Mouse (Mus musculus): Measurements from ENCODE around the gene Lcn5. TPM values are rescaled to one million over a fixed set of nuclear protein-coding genes. Genes with fewer than 3 reads are reported as not detected.

Gene Lcn5
- polyA plus RNA-seq, 1 experiment from 2014 or later, result not detected

DNA sequence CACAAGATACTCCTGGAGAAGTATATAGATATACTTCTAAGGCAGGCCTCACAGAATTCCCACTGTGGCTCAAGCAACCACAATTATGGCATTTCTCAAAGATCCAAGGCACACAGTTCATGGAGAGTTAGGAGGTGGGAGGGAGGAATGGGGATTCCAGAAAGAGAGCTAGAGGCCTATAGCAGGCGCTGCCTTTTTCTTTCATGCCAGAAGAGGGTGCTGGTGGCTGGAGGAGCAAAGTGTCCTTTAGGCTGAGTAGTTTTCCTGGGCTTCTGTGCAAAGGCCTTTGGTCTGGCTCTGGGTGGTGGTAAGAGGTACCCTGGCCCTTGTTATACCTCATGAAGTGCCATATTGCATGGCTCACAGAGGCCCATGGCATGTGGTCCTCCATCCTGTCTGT, 23.7 kb upstream of the Lcn5 start:
- 56% methylated on average over 1 of the region's 1 CpGs for WGBS
- ATAC-seq (ENCODE audit: insufficient number of reproducible peaks, insufficient read depth, low FRiP score, low TSS enrichment, low read depth), result no peak

GRCm38 (mm10) chr2:25639890-25640289, 17.9 kb upstream of the Lcn5 start:
- Histone ChIP-seq H3K4me2 (no peak overlapping the region), H3K9ac (no peak overlapping the region), H3K9me3 (no peaks in the 10 kb centered on the region), H3K27me3 (no peaks in the 10 kb centered on the region), H3K27ac (no peak overlapping the region), H3K4me3 (no peak overlapping the region), H3K4me1 (no peaks in the 10 kb centered on the region), H3K36me3 (no peaks in the 10 kb centered on the region)
- WGBS, result 9% methylated on average over 6 of the region's 6 CpGs
- ATAC-seq (ENCODE audit: insufficient number of reproducible peaks, insufficient read depth, low FRiP score, low TSS enrichment, low read depth), result no peak

More for the DNA sequence above, 23.7 kb upstream of the Lcn5 start:
- H3K27me3 ChIP-seq, result no peaks in the 10 kb centered on the region
- no peak overlapping the region for H3K4me3 ChIP-seq
- H3K9me3 ChIP-seq, result no peaks in the 10 kb centered on the region
- H3K4me1 ChIP-seq, result no peaks in the 10 kb centered on the region
- no peak overlapping the region for H3K9ac ChIP-seq
- no peak overlapping the region for H3K27ac ChIP-seq
- H3K36me3 ChIP-seq, result no peaks in the 10 kb centered on the region
- no peak overlapping the region for H3K4me2 ChIP-seq

DNA sequence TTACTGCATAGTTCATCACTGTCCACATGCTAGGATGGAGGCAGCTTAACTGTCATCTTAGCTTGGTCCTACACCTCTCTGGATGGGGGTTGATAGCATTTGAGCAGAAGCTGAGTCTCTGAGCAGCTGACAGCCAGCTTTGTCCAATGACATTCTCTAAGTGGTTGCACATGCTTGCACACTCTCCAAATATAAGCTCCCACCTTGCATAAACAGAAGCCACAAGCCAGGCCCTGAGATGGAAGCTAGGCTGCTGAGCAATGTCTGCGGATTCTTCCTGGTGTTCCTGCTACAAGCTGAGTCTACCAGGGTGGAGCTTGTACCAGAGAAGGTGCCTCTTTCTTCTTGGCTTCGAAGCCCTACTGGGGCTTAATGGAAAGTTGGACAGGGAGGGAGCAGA, 4.8 kb upstream of the Lcn5 start, which contains the start of gene Lcn8:
TSS of gene Lcn8 (plus strand) at position 219 of the 400 bp plus-strand sequence.
- no peak within 1 kb of the TSS for H3K4me2 ChIP-seq
- ATAC-seq (ENCODE audit: insufficient number of reproducible peaks, insufficient read depth, low FRiP score, low TSS enrichment, low read depth), result no peak

GRCm38 (mm10) chr2:25654502-25654901, 3.2 kb upstream of the Lcn5 start:
- no peaks in the 10 kb centered on the region for H3K36me3 ChIP-seq
- no peak for ATAC-seq (ENCODE audit: insufficient number of reproducible peaks, insufficient read depth, low FRiP score, low TSS enrichment, low read depth)
- H3K9ac ChIP-seq, result no peak overlapping the region
- 33% methylated on average over 1 of the region's 1 CpGs for WGBS
- no peak overlapping the region for H3K4me2 ChIP-seq
- no peak overlapping the region for H3K4me3 ChIP-seq
- H3K9me3 ChIP-seq, result no peaks in the 10 kb centered on the region
- H3K27ac ChIP-seq, result no peak overlapping the region
- H3K4me1 ChIP-seq, result no peaks in the 10 kb centered on the region
- no peaks in the 10 kb centered on the region for H3K27me3 ChIP-seq

More for the DNA sequence above, 4.8 kb upstream of the Lcn5 start, which contains the start of gene Lcn8:
- 80% methylated on average over 2 of the region's 2 CpGs for WGBS
- no peaks in the 10 kb centered on the region for H3K9me3 ChIP-seq
- H3K4me1 ChIP-seq, result no peaks in the 10 kb centered on the region
- no peak within 1 kb of the TSS for H3K9ac ChIP-seq
- H3K27me3 ChIP-seq, result no peaks in the 10 kb centered on the region
- no peak within 1 kb of the TSS for H3K4me3 ChIP-seq
- no peaks in the 10 kb centered on the region for H3K36me3 ChIP-seq
- no peak within 1 kb of the TSS for H3K27ac ChIP-seq

- Histone ChIP-seq H3K9me3 (no peaks in the 10 kb centered on the region), H3K4me1 (no peaks in the 10 kb centered on the region), H3K36me3 (no peaks in the 10 kb centered on the region), H3K4me3 (no peak overlapping the region), H3K9ac (no peak overlapping the region), H3K27ac (no peak overlapping the region), H3K27me3 (no peaks in the 10 kb centered on the region), H3K4me2 (no peak overlapping the region)
- ATAC-seq (ENCODE audit: insufficient number of reproducible peaks, insufficient read depth, low FRiP score, low TSS enrichment, low read depth), result no peak
- WGBS, result 84% methylated on average over 4 of the region's 4 CpGs
Observed at GRCm38 (mm10) chr2:25656691-25657090, 1.1 kb upstream of the Lcn5 start.

DNA sequence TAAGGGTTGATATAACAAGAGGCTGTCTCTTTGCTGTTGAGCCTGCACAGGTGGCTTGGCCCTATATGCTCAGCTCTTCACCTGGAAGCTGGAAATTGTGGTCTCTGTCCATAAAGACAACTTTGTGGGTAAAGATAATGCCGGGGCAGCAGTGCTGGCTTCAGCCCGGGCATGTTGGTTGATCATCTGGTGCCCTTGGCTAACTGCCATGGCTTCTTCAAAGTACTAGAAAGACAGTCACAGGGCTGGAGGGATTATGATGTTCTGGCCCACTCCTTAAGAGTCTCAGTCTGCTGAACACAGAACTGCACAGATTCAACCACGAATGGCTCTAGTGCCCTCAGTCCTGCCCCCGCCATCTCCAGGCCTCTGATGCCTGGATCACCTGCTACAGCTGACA, 506 bp upstream of the Lcn5 start:
- no peak overlapping the region for H3K4me2 ChIP-seq
- no peaks in the 10 kb centered on the region for H3K36me3 ChIP-seq
- H3K27ac ChIP-seq, result no peak overlapping the region
- no peaks in the 10 kb centered on the region for H3K4me1 ChIP-seq
- no peaks in the 10 kb centered on the region for H3K9me3 ChIP-seq
- H3K4me3 ChIP-seq, result no peak overlapping the region
- ATAC-seq (ENCODE audit: insufficient number of reproducible peaks, insufficient read depth, low FRiP score, low TSS enrichment, low read depth), result no peak
- no peaks in the 10 kb centered on the region for H3K27me3 ChIP-seq
- WGBS, result 78% methylated on average over 4 of the region's 4 CpGs
- no peak overlapping the region for H3K9ac ChIP-seq

DNA sequence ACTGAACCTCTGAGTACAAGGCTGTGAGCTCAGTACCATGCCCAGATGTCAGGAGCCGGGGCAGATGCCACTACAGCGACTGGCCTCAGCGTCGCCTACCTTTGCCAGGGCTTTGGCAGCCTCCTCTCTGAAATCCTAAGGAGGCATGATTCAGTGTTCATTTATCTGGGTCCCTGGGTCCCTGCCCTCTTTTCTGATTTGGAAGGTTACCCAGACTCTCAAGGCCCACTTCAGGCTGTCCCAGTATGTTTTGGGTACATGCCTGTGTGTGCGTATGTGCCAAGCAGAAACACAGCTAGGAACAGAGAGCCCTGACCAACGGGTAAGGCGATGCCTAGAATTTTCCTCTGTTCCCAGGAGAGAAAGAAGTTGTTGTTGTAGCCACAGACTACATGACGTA, 2.5 kb downstream of the Lcn5 start:
- Histone ChIP-seq H3K9ac (no peak overlapping the region), H3K27me3 (no peaks in the 10 kb centered on the region), H3K36me3 (no peaks in the 10 kb centered on the region), H3K27ac (no peak overlapping the region), H3K4me1 (no peaks in the 10 kb centered on the region), H3K9me3 (no peaks in the 10 kb centered on the region), H3K4me3 (no peak overlapping the region), H3K4me2 (no peak overlapping the region)
- WGBS, result 84% methylated on average over 8 of the region's 8 CpGs
- ATAC-seq (ENCODE audit: insufficient number of reproducible peaks, insufficient read depth, low FRiP score, low TSS enrichment, low read depth), result no peak

DNA sequence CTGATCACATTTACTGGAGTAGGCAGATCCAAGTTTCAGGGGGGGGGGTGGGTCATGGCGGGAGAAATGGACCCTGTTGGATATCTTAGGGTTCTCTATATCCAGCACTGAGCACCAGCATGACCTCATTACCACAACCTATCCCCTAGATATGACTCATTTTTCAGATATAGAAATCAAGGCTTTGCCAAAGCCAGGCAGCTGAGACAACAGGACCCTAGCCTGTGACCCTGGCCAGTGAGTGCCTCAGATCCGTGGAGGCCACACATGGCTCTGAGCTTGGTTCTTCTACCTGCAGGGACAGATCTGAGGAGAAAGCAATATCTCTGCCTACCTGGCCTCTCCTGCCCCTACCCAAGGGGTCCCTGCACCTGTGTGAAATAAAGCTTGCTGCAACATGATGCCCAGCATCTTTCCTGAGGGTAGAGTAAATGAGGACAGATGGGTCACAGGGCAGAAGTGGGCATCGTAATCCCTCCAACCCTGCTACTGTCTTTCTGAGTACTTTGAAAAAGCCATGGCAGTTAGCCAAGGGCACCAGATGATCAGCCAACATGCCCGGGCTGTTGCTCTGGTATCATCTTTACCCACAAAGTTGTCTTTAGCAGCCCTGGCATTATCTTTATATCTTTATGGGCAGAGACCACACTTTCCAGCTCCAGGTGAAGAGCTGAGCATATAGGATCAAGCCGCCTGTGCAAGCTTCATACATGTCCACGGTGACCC, 3.7 kb downstream of the Lcn5 start:
- 83% methylated on average over 6 of the region's 6 CpGs for WGBS
- Histone ChIP-seq H3K27ac (no peak overlapping the region), H3K36me3 (no peaks in the 10 kb centered on the region), H3K4me3 (no peak overlapping the region), H3K9me3 (no peaks in the 10 kb centered on the region), H3K4me2 (no peak overlapping the region), H3K4me1 (no peaks in the 10 kb centered on the region), H3K9ac (no peak overlapping the region), H3K27me3 (no peaks in the 10 kb centered on the region)
- no peak for ATAC-seq (ENCODE audit: insufficient number of reproducible peaks, insufficient read depth, low FRiP score, low TSS enrichment, low read depth)

DNA sequence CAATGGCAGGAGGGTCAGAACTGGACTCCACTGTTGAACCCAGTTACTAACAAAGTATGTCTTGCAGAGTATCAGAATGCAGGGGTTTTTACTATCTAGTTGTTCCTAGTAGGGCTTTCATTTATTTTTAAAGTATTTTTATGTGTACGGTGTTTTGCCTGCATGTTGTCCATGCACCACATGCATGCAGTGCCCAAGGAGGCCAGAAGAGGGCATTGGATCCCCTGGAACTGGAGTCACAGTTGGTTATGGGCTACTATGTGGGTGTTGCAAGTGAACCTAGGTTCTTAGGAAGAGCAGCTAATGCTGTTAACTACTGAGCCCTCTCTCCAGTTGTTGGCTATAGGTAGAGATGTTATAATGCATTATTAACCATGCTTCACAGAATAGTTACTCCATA, 5.8 kb downstream of the Lcn5 start:
- Histone ChIP-seq H3K36me3 (no peaks in the 10 kb centered on the region), H3K4me3 (no peak overlapping the region), H3K4me2 (no peak overlapping the region), H3K27ac (no peak overlapping the region), H3K9me3 (no peaks in the 10 kb centered on the region), H3K9ac (no peak overlapping the region), H3K4me1 (no peaks in the 10 kb centered on the region), H3K27me3 (no peaks in the 10 kb centered on the region)
- ATAC-seq (ENCODE audit: insufficient number of reproducible peaks, insufficient read depth, low FRiP score, low TSS enrichment, low read depth), result no peak
- 53% methylated on average over 1 of the region's 1 CpGs for WGBS

DNA sequence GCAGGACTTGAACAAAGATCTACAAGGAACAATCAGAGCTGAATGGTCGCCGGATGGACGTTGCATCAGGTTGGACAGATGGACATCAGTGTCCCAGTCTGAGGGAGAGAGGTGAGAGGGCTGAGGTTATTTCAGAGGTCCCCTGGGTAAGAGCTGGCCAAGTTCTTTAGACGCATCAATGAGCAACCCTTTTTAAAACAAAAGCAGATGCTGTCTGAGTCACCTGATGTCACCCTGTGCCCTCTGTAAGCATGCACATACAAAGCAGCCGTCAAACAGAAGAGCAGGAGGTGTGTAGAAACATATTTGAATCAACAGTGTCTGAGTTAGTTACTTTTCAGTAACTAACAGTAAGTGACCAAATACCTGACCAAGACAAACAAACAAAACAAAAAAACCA, 6.4 kb downstream of the Lcn5 start:
- Histone ChIP-seq H3K9ac (no peak overlapping the region), H3K27me3 (no peaks in the 10 kb centered on the region), H3K36me3 (no peaks in the 10 kb centered on the region), H3K27ac (no peak overlapping the region), H3K9me3 (no peaks in the 10 kb centered on the region), H3K4me3 (no peak overlapping the region), H3K4me1 (no peaks in the 10 kb centered on the region), H3K4me2 (no peak overlapping the region)
- 71% methylated on average over 5 of the region's 5 CpGs for WGBS
- ATAC-seq (ENCODE audit: insufficient number of reproducible peaks, insufficient read depth, low FRiP score, low TSS enrichment, low read depth), result no peak

DNA sequence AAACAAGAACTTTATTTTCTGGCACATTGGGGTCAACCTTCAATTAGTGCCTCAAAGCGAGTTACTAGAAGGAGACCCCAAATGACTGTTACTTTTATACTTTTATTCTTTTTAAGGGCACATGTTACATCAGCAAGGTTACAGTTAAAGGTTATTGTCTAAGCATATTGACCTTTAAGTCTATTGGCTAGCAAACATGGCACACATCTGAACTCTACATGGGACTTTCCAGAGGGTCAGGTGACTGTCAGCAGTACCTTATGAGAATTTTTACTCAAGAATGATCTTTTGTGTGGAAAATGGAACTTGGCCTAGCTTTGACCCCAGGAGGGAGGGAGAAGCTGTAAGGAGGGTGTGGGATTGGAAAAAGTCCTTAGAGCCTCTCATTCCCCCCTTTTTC, 8.8 kb downstream of the Lcn5 start:
- Histone ChIP-seq H3K9me3 (no peaks in the 10 kb centered on the region), H3K4me3 (no peak overlapping the region), H3K9ac (no peak overlapping the region), H3K4me1 (no peaks in the 10 kb centered on the region), H3K4me2 (no peak overlapping the region), H3K27ac (no peak overlapping the region), H3K36me3 (no peaks in the 10 kb centered on the region), H3K27me3 (no peaks in the 10 kb centered on the region)
- no peak for ATAC-seq (ENCODE audit: insufficient number of reproducible peaks, insufficient read depth, low FRiP score, low TSS enrichment, low read depth)
- 70% methylated on average over 1 of the region's 1 CpGs for WGBS

GRCm38 (mm10) chr2:25676486-25676885, 18.7 kb downstream of the Lcn5 start, which contains the start of gene Lcn6:
Gene Lcn6 (plus strand): TSS chr2:25676786.
- Histone ChIP-seq H3K9ac (no peak within 1 kb of the TSS), H3K4me3 (no peak within 1 kb of the TSS), H3K27ac (no peak within 1 kb of the TSS), H3K9me3 (no peaks in the 10 kb centered on the region), H3K36me3 (no peaks in the 10 kb centered on the region), H3K27me3 (no peaks in the 10 kb centered on the region), H3K4me1 (0 out of 2 replicates have a peak, but pooled peaks cover 3% of the 10 kb centered on the region), H3K4me2 (no peak within 1 kb of the TSS)
- ATAC-seq (ENCODE audit: insufficient number of reproducible peaks, insufficient read depth, low FRiP score, low TSS enrichment, low read depth), result no peak
- WGBS, result 88% methylated on average over 3 of the region's 3 CpGs

All from embryonic facial prominence, embryonic 13.5 days (tissue).